Mouse (Mus musculus) G1E (cell line): ENCODE results near the gene Pard3. TPM values are rescaled to one million over a fixed set of nuclear protein-coding genes. Genes with fewer than 3 reads are reported as not detected.

Experiments
- ATAC-seq: 2 replicates; pipeline ENCODE4 v1.8.0; 2016; ENCODE audit warnings: mild to moderate bottlenecking; ENCODE audit not compliant: insufficient number of reproducible peaks, poor library complexity, low FRiP score, severe bottlenecking; ENCODE audit errors: extremely low read depth
- DNase-seq: peaks from one replicate; pipeline ENCODE4 v3.0.0; 2012; ENCODE audit warnings: low spot score
- H3K27me3 ChIP-seq: 2 replicates; pipeline ENCODE4 v1.6.1; 2012; ENCODE audit warnings: mild to moderate bottlenecking, low read length, inconsistent platforms; ENCODE audit not compliant: insufficient read depth
- H3K36me3 ChIP-seq: replicated peaks from 2 replicates; pipeline ENCODE3; 2012; ENCODE audit warnings: mild to moderate bottlenecking, inconsistent platforms
- H3K4me1 ChIP-seq: 2 replicates; pipeline ENCODE4 v1.6.1; 2012; ENCODE audit warnings: low read depth, low read length, inconsistent platforms, mixed read lengths; ENCODE audit not compliant: insufficient read depth
- H3K4me3 ChIP-seq: 2 replicates; pipeline ENCODE4 v1.5.1; 2012; ENCODE audit warnings: low read depth, mild to moderate bottlenecking, inconsistent platforms, low read length, moderate library complexity, mixed read lengths
- H3K9me3 ChIP-seq: replicated peaks from 2 replicates; pipeline ENCODE4 v1.6.1; 2012; ENCODE audit warnings: inconsistent platforms
- CTCF ChIP-seq: IDR thresholded peaks from 2 replicates; pipeline ENCODE4 v1.5.1; 2012; ENCODE audit warnings: low read depth, low read length, inconsistent platforms, mixed read lengths
- GATA1 ChIP-seq: IDR thresholded peaks from 2 replicates; pipeline ENCODE4 v1.6.1; 2012; ENCODE audit warnings: borderline replicate concordance, low read length, inconsistent platforms, mixed read lengths
- GATA2 ChIP-seq: IDR thresholded peaks from 2 replicates; pipeline ENCODE4 v1.6.1; 2012; ENCODE audit warnings: low read depth, low read length, inconsistent platforms, borderline replicate concordance
- POLR2AphosphoS5 ChIP-seq: IDR thresholded peaks from 2 replicates; pipeline ENCODE4 v1.6.1; 2012; ENCODE audit warnings: low read depth, low read length, inconsistent platforms; ENCODE audit not compliant: insufficient replicate concordance
- TAL1 ChIP-seq: conservative IDR thresholded peaks from 2 replicates; pipeline ENCODE4 v1.6.1; 2012; ENCODE audit warnings: low read depth, low read length, inconsistent platforms, mixed read lengths
- polyA plus RNA-seq: library from polyadenylated mRNA; stranded (reverse); fragments of >175 nt; gene quantifications from 2 replicates; pipeline ENCODE4 v1.2.3, GENCODE M21; 2012
- total RNA-seq, 2 experiments: library from RNA; stranded (forward) in 1 of 2; stranded (reverse) in 1 of 2; fragments of 200-1000 nt in 1 of 2; fragments of >200 nt in 1 of 2; fragmentation: Nextera tagmentation in 1 of 2; gene quantifications; 2 replicates each; pipeline ENCODE4 v1.2.3; 2014 to 2017

The Pard3 gene
- total and polyA plus RNA-seq, 3 experiments: 0.55 TPM; not detected in 2

GRCm38 (mm10) chr8:127065113-127065473 is 1.4 kb downstream of the Pard3 start:
- no peak overlapping the region for H3K4me3 ChIP-seq
- no peaks in the 10 kb centered on the region for H3K27me3 ChIP-seq
- TF ChIP-seq POLR2AphosphoS5 (no peak), TAL1 (no peak), CTCF (no peak), GATA1 (no peak)
- no peaks in the 10 kb centered on the region for H3K36me3 ChIP-seq
- peaks cover 17% of the 10 kb centered on the region for H3K9me3 ChIP-seq
- DNase-seq: no peak
- H3K4me1 ChIP-seq: no peaks in the 10 kb centered on the region
- ATAC-seq: no peak

- Histone ChIP-seq H3K27me3 (no peaks in the 10 kb centered on the region), H3K36me3 (no peaks in the 10 kb centered on the region), H3K4me1 (no peaks in the 10 kb centered on the region)
These were observed 2.1 kb downstream of the Pard3 start for GRCm38 (mm10) chr8:127065791-127066190.

GRCm38 (mm10) chr8:127066501-127066900 is 2.8 kb downstream of the Pard3 start:
- H3K4me1 ChIP-seq: no peaks in the 10 kb centered on the region
- peaks cover 17% of the 10 kb centered on the region for H3K9me3 ChIP-seq
- no peak overlapping the region for H3K4me3 ChIP-seq
- ATAC-seq: no peak
- TF ChIP-seq POLR2AphosphoS5 (no peak), CTCF (no peak), GATA1 (no peak), TAL1 (no peak), GATA2 (no peak)
- H3K27me3 ChIP-seq: no peaks in the 10 kb centered on the region
- H3K36me3 ChIP-seq: no peaks in the 10 kb centered on the region
- no peak for DNase-seq

More at GRCm38 (mm10) chr8:127065791-127066190, 2.1 kb downstream of the Pard3 start:
- H3K9me3 ChIP-seq: peaks cover 17% of the 10 kb centered on the region
- DNase-seq (no peak), ATAC-seq (no peak)
- TF ChIP-seq GATA1: no peak
- no peak overlapping the region for H3K4me3 ChIP-seq

- ATAC-seq: no peak
- DNase-seq: no peak
- H3K9me3 ChIP-seq: peaks cover 17% of the 10 kb centered on the region
- H3K27me3 ChIP-seq: no peaks in the 10 kb centered on the region
- no peak for TF ChIP-seq POLR2AphosphoS5
- no peak overlapping the region for H3K4me3 ChIP-seq
- no peaks in the 10 kb centered on the region for H3K4me1 ChIP-seq
- H3K36me3 ChIP-seq: no peaks in the 10 kb centered on the region
These were observed 5.0 kb downstream of the Pard3 start for GRCm38 (mm10) chr8:127068719-127069118.

GRCm38 (mm10) chr8:127070225-127070624 is 6.5 kb downstream of the Pard3 start:
- peaks cover 3% of the 10 kb centered on the region for H3K9me3 ChIP-seq
- H3K4me3 ChIP-seq: no peak overlapping the region
- no peak for ATAC-seq
- no peaks in the 10 kb centered on the region for H3K36me3 ChIP-seq
- no peaks in the 10 kb centered on the region for H3K27me3 ChIP-seq
- no peaks in the 10 kb centered on the region for H3K4me1 ChIP-seq
- TF ChIP-seq CTCF (no peak), TAL1 (no peak), GATA1 (no peak), POLR2AphosphoS5 (no peak), GATA2 (no peak)
- no peak for DNase-seq

- DNase-seq: no peak
- Histone ChIP-seq H3K4me1 (no peaks in the 10 kb centered on the region), H3K36me3 (no peaks in the 10 kb centered on the region), H3K27me3 (no peaks in the 10 kb centered on the region), H3K4me3 (no peak overlapping the region), H3K9me3 (peaks cover 3% of the 10 kb centered on the region)
- TF ChIP-seq TAL1: no peak
- TF ChIP-seq GATA2: no peak
- TF ChIP-seq POLR2AphosphoS5: no peak
- no peak for TF ChIP-seq CTCF
- no peak for TF ChIP-seq GATA1
- ATAC-seq: no peak
These were observed 9.4 kb downstream of the Pard3 start for GRCm38 (mm10) chr8:127073052-127073618.

GRCm38 (mm10) chr8:127076511-127076910 is 12.8 kb downstream of the Pard3 start:
- TF ChIP-seq GATA1 (no peak), GATA2 (no peak), TAL1 (no peak), POLR2AphosphoS5 (no peak), CTCF (no peak)
- no peak for DNase-seq

More at GRCm38 (mm10) chr8:127076511-127076910, 12.8 kb downstream of the Pard3 start:
- no peak for ATAC-seq
- Histone ChIP-seq H3K27me3 (no peaks in the 10 kb centered on the region), H3K4me3 (no peak overlapping the region), H3K9me3 (peaks cover 17% of the 10 kb centered on the region), H3K4me1 (no peaks in the 10 kb centered on the region), H3K36me3 (no peaks in the 10 kb centered on the region)
